Mouse (Mus musculus) kidney, adult 2 months (tissue): ENCODE measurements around the gene Blcap. TPM values are rescaled to one million over a fixed set of nuclear protein-coding genes. Genes with fewer than 3 reads are reported as not detected.

Source experiments
- DNase-seq: peaks from one replicate; pipeline ENCODE4 v3.0.0; 2021
- H3K27ac ChIP-seq: fragments of 200-500 bp; 2 replicates; pipeline ENCODE4 v1.5.1; 2012; ENCODE audit warnings: low read depth, low read length, control low read depth, inconsistent platforms; ENCODE audit not compliant: insufficient read depth
- H3K27me3 ChIP-seq: fragments of 200-500 bp; replicated peaks from 2 replicates; pipeline ENCODE4 v1.6.1; 2012; ENCODE audit warnings: mild to moderate bottlenecking, moderate library complexity, low read length, inconsistent platforms; ENCODE audit not compliant: control insufficient read depth, insufficient read depth
- H3K36me3 ChIP-seq: fragments of 200-500 bp; 2 replicates; pipeline ENCODE4 v1.6.1; 2012; ENCODE audit warnings: mild to moderate bottlenecking, moderate library complexity, low read length, inconsistent platforms; ENCODE audit not compliant: control insufficient read depth, insufficient read depth
- H3K4me1 ChIP-seq: fragments of 200-500 bp; 2 replicates; pipeline ENCODE4 v1.6.1; 2011; ENCODE audit warnings: low read length; ENCODE audit not compliant: control insufficient read depth, insufficient read depth
- H3K4me3 ChIP-seq: fragments of 200-500 bp; 2 replicates; pipeline ENCODE4 v1.5.1; 2011; ENCODE audit warnings: mild to moderate bottlenecking, low read depth, low read length, control low read depth; ENCODE audit not compliant: insufficient read depth
- CTCF ChIP-seq: fragments of 200-500 bp; conservative IDR thresholded peaks from 2 replicates; pipeline ENCODE4 v1.5.1; 2011; ENCODE audit warnings: low read depth, mild to moderate bottlenecking, control low read depth, low read length, moderate library complexity, mixed read lengths; ENCODE audit not compliant: insufficient read depth, insufficient read length
- POLR2A ChIP-seq: fragments of 200-500 bp; IDR thresholded peaks from one replicate; pipeline ENCODE4 v1.6.1; 2011; ENCODE audit warnings: low read depth, low read length, control low read depth
- WGBS: fragments of 180-500 bp; shearing (Covaris S2); methylation state at CpG from one replicate; pipeline ENCODE4 v1.1.7; 2018; 5-methylcytosine and 5-hydroxymethylcytosine counted together
- polyA plus RNA-seq: library from polyadenylated mRNA; depleted of rRNA; stranded (reverse); fragments of >200 nt; gene quantifications from 2 replicates; pipeline ENCODE4 v1.2.3, GENCODE M21; 2012

The Blcap gene
- polyA plus RNA-seq, 1 experiment = 49.5 TPM

DNA sequence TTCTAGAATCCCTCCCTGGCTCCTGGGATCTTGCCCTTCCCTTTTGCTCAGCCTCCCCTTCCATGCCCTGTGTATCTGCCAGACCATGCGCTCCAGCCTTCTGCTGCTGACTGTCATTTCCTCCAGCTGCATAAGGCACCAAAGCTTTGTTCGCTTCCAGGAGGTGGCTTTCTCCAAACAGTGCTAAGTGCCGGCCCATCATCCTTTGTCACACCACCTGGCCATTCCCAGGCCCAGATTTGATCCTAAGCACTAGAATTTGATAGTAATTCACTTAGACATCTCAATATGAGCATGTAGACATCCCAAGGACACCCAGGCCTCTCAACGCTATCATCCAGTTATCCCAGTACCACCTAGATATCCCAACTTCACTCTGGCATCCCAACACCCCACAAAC, 36.9 kb downstream of the Blcap start:
- Histone ChIP-seq H3K27ac (no peak overlapping the region), H3K4me1 (no peaks in the 10 kb centered on the region)
- 94% methylated on average over 4 of the region's 4 CpGs for WGBS

DNA sequence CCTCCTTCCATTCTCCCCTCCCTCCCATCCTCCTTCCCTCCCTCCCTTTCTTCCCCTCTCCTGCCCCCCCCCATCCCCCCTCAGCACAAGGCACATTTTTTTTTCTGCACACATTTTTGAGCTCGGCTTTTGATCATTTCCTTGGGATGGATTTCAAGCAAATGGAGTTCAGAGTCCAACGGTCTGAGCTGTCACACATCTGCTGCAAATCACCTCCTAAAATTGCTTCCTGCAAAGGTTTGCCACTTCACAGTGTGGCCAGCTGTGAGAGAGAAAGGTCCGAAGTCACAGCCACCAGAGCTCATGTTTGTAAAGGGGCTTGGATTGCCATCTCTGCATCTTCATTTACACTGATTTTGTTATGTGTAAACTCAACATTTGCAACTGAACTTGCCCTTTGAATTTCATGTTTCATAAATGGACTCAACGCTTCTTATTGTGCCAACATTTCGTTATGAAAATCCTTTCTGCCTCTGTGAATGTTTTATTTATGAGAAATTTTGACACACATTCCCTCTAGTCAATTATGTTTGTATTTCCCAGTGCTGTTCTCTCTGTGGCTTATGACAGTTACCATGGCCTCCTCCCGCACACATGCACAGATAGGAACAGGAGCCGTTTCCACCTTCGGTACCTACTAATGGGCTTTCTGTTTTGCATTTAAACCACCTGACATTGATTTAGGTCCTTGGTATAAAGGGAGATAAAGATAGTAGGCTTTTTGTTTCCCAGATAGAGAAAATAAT, 39.2 kb downstream of the Blcap start:
- Histone ChIP-seq H3K27ac (no peak overlapping the region), H3K36me3 (no peaks in the 10 kb centered on the region), H3K4me1 (no peaks in the 10 kb centered on the region), H3K27me3 (no peaks in the 10 kb centered on the region), H3K4me3 (no peak overlapping the region)
- no peak for TF ChIP-seq POLR2A
- no peak for TF ChIP-seq CTCF
- no peak for DNase-seq
- WGBS = 50% methylated on average over 8 of the region's 8 CpGs

More for the DNA sequence above, 36.9 kb downstream of the Blcap start:
- Histone ChIP-seq H3K4me3 (no peak overlapping the region), H3K27me3 (no peaks in the 10 kb centered on the region), H3K36me3 (no peaks in the 10 kb centered on the region)
- TF ChIP-seq POLR2A (no peak), CTCF (no peak)
- no peak for DNase-seq

DNA sequence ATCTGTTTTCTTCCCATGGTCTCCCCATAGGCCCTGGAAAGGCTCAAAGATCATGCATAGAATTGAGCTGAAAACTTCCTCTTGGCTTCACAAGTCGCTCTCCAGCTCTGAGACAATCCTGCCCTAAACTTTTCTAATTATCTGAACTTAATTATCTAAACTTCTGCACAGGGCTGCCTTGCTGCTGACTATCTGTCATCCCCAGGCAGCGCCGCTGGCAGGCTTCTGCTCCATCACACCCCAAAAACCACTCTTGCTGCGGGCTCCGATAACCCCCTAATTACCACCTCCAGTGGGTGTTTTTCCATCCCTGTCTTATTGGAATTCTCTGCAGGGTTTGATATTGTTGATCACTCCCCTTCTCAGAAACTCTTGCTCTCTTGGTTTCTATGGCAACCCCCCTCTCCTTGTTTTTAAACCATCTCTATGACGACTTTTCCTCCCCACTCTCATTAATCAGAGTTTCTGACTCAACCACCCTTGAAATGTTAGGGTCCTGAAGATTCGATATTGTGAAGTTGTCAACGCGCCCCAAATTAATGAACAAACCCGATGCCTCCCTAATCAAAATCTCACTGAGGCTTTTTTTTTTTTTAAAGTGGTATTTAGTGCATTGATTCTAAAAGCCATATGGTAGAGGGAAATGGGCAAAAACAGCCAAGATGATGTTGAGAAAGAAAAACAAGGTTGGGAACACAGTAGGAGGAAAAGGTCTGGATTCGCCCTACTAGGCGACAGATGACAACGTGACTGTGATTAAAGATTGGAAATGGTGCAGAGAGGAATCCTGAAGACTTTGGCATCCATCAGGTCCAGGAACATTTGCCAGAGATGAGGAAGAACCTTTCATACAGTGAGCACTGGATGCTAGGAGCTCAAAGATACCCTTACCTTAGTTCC, 40.8 kb downstream of the Blcap start:
- whole genome bisulfite sequencing = 57% methylated on average over 13 of the region's 13 CpGs
- Histone ChIP-seq H3K4me1 (no peaks in the 10 kb centered on the region), H3K27me3 (no peaks in the 10 kb centered on the region), H3K36me3 (no peaks in the 10 kb centered on the region), H3K4me3 (no peak overlapping the region), H3K27ac (no peak overlapping the region)
- TF ChIP-seq POLR2A (no peak), CTCF (no peak)
- no peak for DNase-seq

DNA sequence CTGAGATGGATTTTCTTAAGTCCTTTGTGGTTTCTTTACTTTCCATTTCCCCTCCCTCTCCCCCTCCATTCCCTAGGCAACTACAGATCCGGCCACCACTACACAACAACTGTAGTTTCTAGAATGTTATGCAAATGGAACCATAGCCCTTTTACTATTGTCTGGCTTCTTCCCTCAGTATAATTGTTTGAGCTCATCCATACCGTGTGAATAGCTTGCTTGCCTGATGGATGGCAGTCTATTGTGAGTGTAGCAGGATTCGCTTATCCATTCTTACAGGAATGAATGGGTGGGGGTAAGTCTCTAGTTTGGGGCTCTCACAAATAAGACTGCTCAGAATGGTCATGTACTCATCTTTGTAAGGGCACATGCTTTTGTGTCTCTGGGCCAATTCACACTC, 48.5 kb downstream of the Blcap start:
- 79% methylated on average over 3 of the region's 3 CpGs for WGBS
- DNase-seq = no peak
- H3K27me3 ChIP-seq = no peaks in the 10 kb centered on the region
- H3K27ac ChIP-seq = no peak overlapping the region
- H3K36me3 ChIP-seq = no peaks in the 10 kb centered on the region
- H3K4me3 ChIP-seq = no peak overlapping the region
- no peak for TF ChIP-seq POLR2A
- TF ChIP-seq CTCF = no peak
- no peaks in the 10 kb centered on the region for H3K4me1 ChIP-seq

DNA sequence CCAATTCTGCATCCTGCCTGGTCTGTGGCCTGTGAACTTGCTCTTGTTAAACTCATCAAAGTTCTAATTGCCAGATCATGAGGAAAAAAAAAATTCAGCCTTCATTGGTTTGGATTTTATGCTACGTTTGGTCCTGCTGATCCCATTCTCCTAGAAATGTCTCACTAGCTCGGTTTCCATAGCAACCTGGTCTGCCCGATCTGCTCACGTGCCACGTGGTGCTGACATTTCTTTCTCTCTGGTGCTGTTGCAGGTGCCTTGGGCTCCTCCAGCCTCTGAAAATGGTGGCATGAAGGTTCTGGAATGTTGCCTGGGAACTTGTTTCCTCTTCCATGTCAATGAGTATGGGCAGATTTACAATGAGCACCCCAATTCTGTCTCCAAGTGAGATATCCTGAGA, 50.6 kb downstream of the Blcap start:
- Histone ChIP-seq H3K36me3 (no peaks in the 10 kb centered on the region), H3K27ac (no peak overlapping the region), H3K4me3 (no peak overlapping the region), H3K27me3 (no peaks in the 10 kb centered on the region), H3K4me1 (no peaks in the 10 kb centered on the region)
- 33% methylated on average over 5 of the region's 5 CpGs for WGBS
- DNase-seq = no peak
- TF ChIP-seq POLR2A (no peak), CTCF (no peak)

DNA sequence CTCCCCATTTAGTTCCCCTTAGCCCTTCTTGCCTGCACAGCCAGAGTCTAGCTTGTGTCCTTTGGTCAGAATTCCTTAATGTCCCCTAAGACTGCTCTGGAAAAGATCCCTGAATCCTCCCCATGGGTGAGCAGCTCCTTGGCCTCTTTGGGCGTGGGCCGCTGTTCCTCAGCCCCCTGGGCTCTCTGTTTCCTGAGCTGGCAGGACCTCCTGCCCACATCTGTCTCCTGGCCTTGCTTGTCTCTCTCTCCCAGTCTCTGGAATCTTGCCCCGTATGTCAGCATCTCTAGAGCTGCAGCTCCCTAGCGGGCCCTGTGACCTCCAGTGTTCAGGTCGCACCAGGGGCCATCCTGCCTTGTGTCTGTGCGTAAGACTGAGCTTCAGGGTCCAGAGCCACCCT, 51.6 kb downstream of the Blcap start:
- H3K36me3 ChIP-seq = no peaks in the 10 kb centered on the region
- no peaks in the 10 kb centered on the region for H3K27me3 ChIP-seq
- H3K4me1 ChIP-seq = no peaks in the 10 kb centered on the region
- H3K4me3 ChIP-seq = no peak overlapping the region
- H3K27ac ChIP-seq = no peak overlapping the region
- TF ChIP-seq POLR2A = no peak
- no peak for TF ChIP-seq CTCF
- no peak for DNase-seq
- WGBS = 76% methylated on average over 6 of the region's 6 CpGs

DNA sequence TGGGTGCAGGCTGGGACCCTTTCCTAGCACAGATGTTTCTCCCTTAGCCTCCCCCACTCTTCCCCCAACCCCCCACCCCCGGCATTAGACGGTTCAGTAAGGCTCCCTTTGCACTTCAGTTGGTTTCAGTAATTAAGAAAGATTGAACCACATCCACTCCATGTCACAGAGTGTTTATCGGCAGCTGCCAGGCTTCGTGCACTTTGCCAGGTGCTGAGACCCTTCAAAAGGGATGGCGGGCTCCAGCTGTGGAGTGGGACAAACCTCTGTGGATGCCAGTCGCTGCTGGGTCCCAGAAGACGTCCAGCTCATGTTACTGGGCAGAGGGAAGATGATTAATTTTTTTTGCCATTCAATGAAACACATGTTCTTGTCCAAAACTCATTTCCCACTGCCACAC, 52.6 kb downstream of the Blcap start:
- no peaks in the 10 kb centered on the region for H3K27me3 ChIP-seq
- DNase-seq = no peak
- H3K4me1 ChIP-seq = no peaks in the 10 kb centered on the region
- no peak overlapping the region for H3K27ac ChIP-seq
- WGBS = 33% methylated on average over 7 of the region's 7 CpGs
- TF ChIP-seq POLR2A = no peak
- no peak for TF ChIP-seq CTCF
- H3K4me3 ChIP-seq = no peak overlapping the region
- no peaks in the 10 kb centered on the region for H3K36me3 ChIP-seq
